Mouse (Mus musculus): Measurements from ENCODE around the gene Nudcd2.

DNA sequence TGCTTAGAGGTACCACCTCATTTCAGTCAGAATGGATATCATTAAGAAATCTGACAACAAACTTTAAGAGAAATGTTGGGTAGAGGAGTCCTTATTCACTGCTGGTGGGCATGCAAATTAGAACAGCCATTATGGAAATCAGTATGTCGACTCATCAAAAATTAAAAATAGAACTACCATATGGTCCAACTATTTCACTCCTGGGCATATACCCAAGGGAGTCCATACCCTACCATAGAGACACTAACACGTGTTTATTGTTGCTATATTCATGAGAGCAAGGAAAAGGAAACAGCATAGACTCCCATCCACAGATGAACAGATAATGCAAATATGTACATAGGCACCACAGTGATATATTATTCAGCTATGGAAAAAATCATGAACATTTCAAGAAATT is 48.4 kb downstream of the Nudcd2 start:
- no peak for TF ChIP-seq SMC3 (IDR thresholded peaks at IDR 0.05; ENCODE audit: low read depth, low read length)
- no peak for TF ChIP-seq GATA1 (IDR thresholded peaks at IDR 0.05; ENCODE audit: low read depth, low read length)
- no peak for TF ChIP-seq RCOR1 (IDR thresholded peaks at IDR 0.05; ENCODE audit: low read depth, low read length)
- TF ChIP-seq ZKSCAN1 (IDR thresholded peaks at IDR 0.05; ENCODE audit: low read depth, low read length) = no peak
- no peak for TF ChIP-seq CTCF (IDR thresholded peaks at IDR 0.05 in 2 of 3, conservative IDR thresholded peaks at IDR 0.05 in 1 of 3; ENCODE audit: control insufficient read depth in 1 of 3, insufficient read depth in 1 of 3, low read depth in 2 of 3, low read length in 3 of 3, poor library complexity in 1 of 3, severe bottlenecking in 1 of 3)
- TF ChIP-seq ZMIZ1 (IDR thresholded peaks at IDR 0.05; ENCODE audit: low read depth, low read length) = no peak
- no peak for TF ChIP-seq NRF1 (IDR thresholded peaks at IDR 0.05; ENCODE audit: insufficient read depth, low read depth, low read length, poor library complexity, severe bottlenecking)

All from MEL (cell line).